Mouse (Mus musculus): ENCODE results near the gene Fgd1. TPM values are rescaled to one million over a fixed set of nuclear protein-coding genes. Genes with fewer than 3 reads are reported as not detected.
A peak's percentile ranks its signal among the peaks of the same experiment; 100 is the strongest.

Fgd1 gene
- total RNA-seq, 2 experiments from 2014 or later, result 0.23 to 2.9 TPM

GRCm38 (mm10) chrX:151076941-151077485 lies 31.1 kb downstream of the Fgd1 start:
- no peak for ATAC-seq (replicated peaks; ENCODE audit: low FRiP score, low TSS enrichment, poor library complexity, severe bottlenecking)

- no peak for ATAC-seq (replicated peaks; ENCODE audit: low FRiP score, low TSS enrichment, poor library complexity, severe bottlenecking)
These were observed 39.6 kb downstream of the Fgd1 start for GRCm38 (mm10) chrX:151085599-151085998.

GRCm38 (mm10) chrX:151087418-151087817 lies 41.5 kb downstream of the Fgd1 start:
- no peak for ATAC-seq (replicated peaks; ENCODE audit: low FRiP score, low TSS enrichment, poor library complexity, severe bottlenecking)

GRCm38 (mm10) chrX:151096171-151097058 lies 50.5 kb downstream of the Fgd1 start, which contains the start of gene Tsr2:
Gene Tsr2 (minus strand): TSS chrX:151096543.
- ATAC-seq (replicated peaks; ENCODE audit: low FRiP score, low TSS enrichment, poor library complexity, severe bottlenecking), result peak; percentile 98

- no peak for ATAC-seq (replicated peaks; ENCODE audit: low FRiP score, low TSS enrichment, poor library complexity, severe bottlenecking)
These were observed 61.5 kb downstream of the Fgd1 start for GRCm38 (mm10) chrX:151107301-151108067.

- ATAC-seq (replicated peaks; ENCODE audit: low FRiP score, low TSS enrichment, poor library complexity, severe bottlenecking), result peak; percentile 95
These were observed 70.8 kb downstream of the Fgd1 start for GRCm38 (mm10) chrX:151116795-151117194.

- peak; percentile 89 for ATAC-seq (replicated peaks; ENCODE audit: low FRiP score, low TSS enrichment, poor library complexity, severe bottlenecking)
These were observed 71.5 kb downstream of the Fgd1 start for GRCm38 (mm10) chrX:151117432-151117831.

- ATAC-seq (replicated peaks; ENCODE audit: low FRiP score, low TSS enrichment, poor library complexity, severe bottlenecking), result no peak
These were observed 78.0 kb downstream of the Fgd1 start for GRCm38 (mm10) chrX:151123933-151124332.

- ATAC-seq (replicated peaks; ENCODE audit: low FRiP score, low TSS enrichment, poor library complexity, severe bottlenecking), result no peak
These were observed 84.5 kb downstream of the Fgd1 start for GRCm38 (mm10) chrX:151130493-151130892.

GRCm38 (mm10) chrX:151132785-151133184 lies 86.8 kb downstream of the Fgd1 start:
- ATAC-seq (replicated peaks; ENCODE audit: low FRiP score, low TSS enrichment, poor library complexity, severe bottlenecking), result no peak

Other genes with a start within 250 kb of the Fgd1 start
- 1.1 TPM in 1 of 2 replicates, not detected in the other for gene Maged2, start 231.8 kb upstream of the Fgd1 start, total RNA-seq (2014; fragmentation: Nextera tagmentation)
- 0.38 and 3.3 TPM in 2 replicates for gene Maged2, start 231.8 kb upstream of the Fgd1 start, total RNA-seq (2017)
- 40.8 and 54.2 TPM in 2 replicates for gene Gnl3l, start 28.8 kb upstream of the Fgd1 start, total RNA-seq (2014; fragmentation: Nextera tagmentation)
- 53.7 and 54.1 TPM in 2 replicates for gene Gnl3l, start 28.8 kb upstream of the Fgd1 start, total RNA-seq (2017)
- gene Tsr2, start 50.4 kb downstream of the Fgd1 start, total RNA-seq (2014; fragmentation: Nextera tagmentation), result 22.3 and 55.6 TPM in 2 replicates
- 41.6 and 61.8 TPM in 2 replicates for gene Tsr2, start 50.4 kb downstream of the Fgd1 start, total RNA-seq (2017)
- gene Wnk3, start 151.9 kb downstream of the Fgd1 start, total RNA-seq (2014; fragmentation: Nextera tagmentation), result not detected in 2 replicates
- gene Wnk3, start 151.9 kb downstream of the Fgd1 start, total RNA-seq (2017), result not detected in 2 replicates